Mouse (Mus musculus) cerebellum, adult 11 months (tissue): ENCODE measurements around the gene Plekha6.
"Not testable (repeated sequence)": the region's sequence is repeated elsewhere in the genome, so short reads cannot be mapped to it uniquely, and the experiment has no call there.

ENCODE experiments used
- DNase-seq: peaks from one replicate; pipeline ENCODE4 v3.0.0; 2022

Plekha6 gene

GRCm38 (mm10) chr1:133327094-133327493 lies 163.1 kb downstream of the Plekha6 start:
- no peak for DNase-seq

GRCm38 (mm10) chr1:133328299-133328795 lies 164.3 kb downstream of the Plekha6 start:
- DNase-seq, result no peak

GRCm38 (mm10) chr1:133328896-133329637 lies 165.1 kb downstream of the Plekha6 start:
- DNase-seq, result no peak

- no peak for DNase-seq
Observed at GRCm38 (mm10) chr1:133329638-133329964, 165.6 kb downstream of the Plekha6 start.

- no peak for DNase-seq
Observed at GRCm38 (mm10) chr1:133331142-133331541, 167.1 kb downstream of the Plekha6 start.

GRCm38 (mm10) chr1:133332656-133333430 lies 168.8 kb downstream of the Plekha6 start:
- DNase-seq, result no peak

GRCm38 (mm10) chr1:133333937-133334336 lies 169.9 kb downstream of the Plekha6 start:
- no peak for DNase-seq

- not testable (repeated sequence) for DNase-seq
Observed at GRCm38 (mm10) chr1:133340403-133340802, 176.4 kb downstream of the Plekha6 start.

- DNase-seq, result no peak
Observed at GRCm38 (mm10) chr1:133344357-133344756, 180.3 kb downstream of the Plekha6 start.

GRCm38 (mm10) chr1:133346531-133346930 lies 182.5 kb downstream of the Plekha6 start:
- DNase-seq, result no peak

GRCm38 (mm10) chr1:133347226-133347625 lies 183.2 kb downstream of the Plekha6 start:
- DNase-seq, result no peak

GRCm38 (mm10) chr1:133347693-133348520 lies 183.9 kb downstream of the Plekha6 start:
- no peak for DNase-seq

- DNase-seq, result no peak
Observed at GRCm38 (mm10) chr1:133350210-133350609, 186.2 kb downstream of the Plekha6 start, which contains the start of gene Ren1. Gene Ren1, plus strand, starts transcription at chr1:133350510.

GRCm38 (mm10) chr1:133351762-133352161 lies 187.8 kb downstream of the Plekha6 start:
- DNase-seq, result no peak
